Mouse (Mus musculus): ENCODE data around the gene Cyp26a1.

Gene Cyp26a1

GRCm38 (mm10) chr19:37698273-37699160, 919 bp downstream of the Cyp26a1 start:
- DNase-seq (ENCODE audit: low spot score): no peak

- DNase-seq (ENCODE audit: low spot score): no peak
These were observed 2.1 kb downstream of the Cyp26a1 start for GRCm38 (mm10) chr19:37699711-37700110.

- no peak for DNase-seq (ENCODE audit: low spot score)
These were observed 4.9 kb downstream of the Cyp26a1 start for GRCm38 (mm10) chr19:37702377-37703076.

- peak; percentile 46 for DNase-seq (ENCODE audit: low spot score)
These were observed 6.4 kb downstream of the Cyp26a1 start for GRCm38 (mm10) chr19:37703902-37704509.

- DNase-seq (ENCODE audit: low spot score): no peak
These were observed 8.1 kb downstream of the Cyp26a1 start for GRCm38 (mm10) chr19:37705722-37706121.

- no peak for DNase-seq (ENCODE audit: low spot score)
These were observed 17.1 kb downstream of the Cyp26a1 start for GRCm38 (mm10) chr19:37714681-37715080.

DNA sequence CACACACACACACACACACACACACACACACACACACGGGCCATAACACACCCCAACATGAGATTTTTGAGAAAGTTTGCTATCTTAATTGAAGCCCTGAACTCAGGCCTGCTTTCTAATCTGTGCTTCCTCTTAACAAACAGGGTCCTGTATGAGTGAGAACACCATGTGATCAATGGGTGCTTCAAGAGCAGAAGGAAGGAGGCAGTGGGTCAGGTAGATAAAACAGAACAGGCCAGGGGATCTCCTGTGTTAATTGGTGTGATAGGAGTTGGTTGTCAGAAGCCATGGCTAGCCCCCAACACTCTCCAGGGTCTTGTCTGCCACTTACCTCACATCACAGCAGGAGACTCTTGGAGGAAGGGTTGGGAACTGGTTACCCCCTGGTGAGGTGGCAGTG, 18.4 kb downstream of the Cyp26a1 start:
- no peak for DNase-seq (ENCODE audit: low spot score)

- DNase-seq (ENCODE audit: low spot score): no peak
These were observed 19.1 kb downstream of the Cyp26a1 start for GRCm38 (mm10) chr19:37716524-37717175.

DNA sequence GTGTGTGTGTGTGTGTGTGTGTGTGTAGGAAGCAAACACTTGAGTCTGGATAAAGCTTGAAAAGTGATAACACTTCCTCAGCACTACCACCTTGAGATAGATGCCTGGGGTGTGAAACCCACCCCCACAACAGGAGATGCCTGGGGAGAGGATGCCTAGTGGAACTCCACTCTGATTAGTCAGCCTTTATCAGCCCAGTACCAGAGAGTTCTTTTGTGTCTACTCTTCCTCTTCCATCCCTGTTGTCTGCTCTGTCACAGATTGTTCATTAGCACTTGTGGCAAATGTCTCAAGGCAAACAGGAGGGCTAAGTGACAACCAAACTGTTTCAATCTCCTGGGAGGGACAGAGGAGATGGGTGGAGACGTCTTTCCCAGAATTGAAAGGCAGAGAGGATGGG, 21.6 kb downstream of the Cyp26a1 start:
- DNase-seq (ENCODE audit: low spot score): no peak

- DNase-seq (ENCODE audit: low spot score): no peak
These were observed 27.0 kb downstream of the Cyp26a1 start for GRCm38 (mm10) chr19:37724591-37724990.

DNA sequence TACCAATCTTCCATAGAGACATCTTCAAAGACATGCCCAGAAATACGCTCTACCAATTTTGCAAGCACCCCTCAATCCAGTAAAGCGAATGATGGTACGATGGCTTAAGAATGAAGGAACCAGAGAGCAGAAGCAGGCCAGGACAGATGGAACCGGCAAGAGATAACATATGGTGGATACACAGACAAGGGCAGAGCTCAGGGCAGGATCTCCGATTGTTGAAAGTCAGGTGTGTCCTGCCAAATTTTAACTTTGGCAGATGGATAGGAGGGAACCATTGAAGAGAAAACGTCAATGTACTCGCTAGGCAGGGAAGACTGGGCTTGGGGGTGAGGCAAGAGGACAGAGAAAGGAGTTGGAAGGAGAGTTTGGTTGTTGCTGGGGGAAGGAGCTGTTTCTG, 29.0 kb downstream of the Cyp26a1 start:
- no peak for DNase-seq (ENCODE audit: low spot score)

DNA sequence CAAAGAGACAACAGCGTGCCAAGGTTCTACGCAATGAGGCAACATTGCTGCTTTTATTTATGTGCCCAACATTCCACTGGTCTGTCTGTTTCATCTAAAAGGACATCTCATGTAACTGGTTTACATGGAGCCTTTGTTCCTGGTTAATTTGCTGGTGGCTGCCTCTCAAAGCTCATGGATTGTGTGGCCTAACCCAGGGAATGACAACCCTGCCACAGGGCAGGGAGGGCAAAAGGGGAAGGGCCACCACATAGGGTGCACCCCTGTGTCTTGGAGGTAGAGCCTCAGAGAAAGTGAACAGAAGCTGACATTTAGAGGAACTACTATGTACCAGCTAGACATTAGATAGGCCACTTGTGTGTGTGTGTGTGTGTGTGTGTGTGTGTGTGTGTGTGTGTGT, 29.8 kb downstream of the Cyp26a1 start:
- no peak for DNase-seq (ENCODE audit: low spot score)

DNA sequence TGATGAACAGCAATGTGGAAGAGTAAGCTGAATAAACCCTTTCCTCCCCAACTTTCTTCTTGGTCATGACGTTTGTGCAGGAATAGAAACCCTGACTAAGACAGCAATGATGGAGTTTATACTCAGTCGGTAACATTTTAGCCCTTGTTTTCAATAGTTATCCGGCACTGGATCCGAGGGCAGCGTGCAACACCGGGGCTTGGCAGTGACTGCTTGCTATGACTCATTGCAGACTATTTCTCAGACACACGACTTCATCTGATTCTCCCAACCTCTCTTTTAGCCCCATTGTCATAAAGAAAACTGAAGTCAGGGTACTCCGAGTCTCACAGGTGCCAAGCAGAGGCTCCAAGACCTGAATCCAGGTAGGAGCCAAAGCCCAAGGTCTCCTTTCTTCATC, 37.8 kb downstream of the Cyp26a1 start:
- no peak for DNase-seq (ENCODE audit: low spot score)

- DNase-seq (ENCODE audit: low spot score): no peak
These were observed 41.0 kb downstream of the Cyp26a1 start for GRCm38 (mm10) chr19:37738575-37738974.

- no peak for DNase-seq (ENCODE audit: low spot score)
These were observed 42.4 kb downstream of the Cyp26a1 start for GRCm38 (mm10) chr19:37740043-37740442.

Measured in lung, postnatal 25 days (tissue).